Mouse (Mus musculus): Measurements from ENCODE around the gene Entpd3. TPM values are rescaled to one million over a fixed set of nuclear protein-coding genes. Genes with fewer than 3 reads are reported as not detected.

The Entpd3 gene
- polyA plus RNA-seq, 1 experiment from 2014 or later: 5.8 TPM

DNA sequence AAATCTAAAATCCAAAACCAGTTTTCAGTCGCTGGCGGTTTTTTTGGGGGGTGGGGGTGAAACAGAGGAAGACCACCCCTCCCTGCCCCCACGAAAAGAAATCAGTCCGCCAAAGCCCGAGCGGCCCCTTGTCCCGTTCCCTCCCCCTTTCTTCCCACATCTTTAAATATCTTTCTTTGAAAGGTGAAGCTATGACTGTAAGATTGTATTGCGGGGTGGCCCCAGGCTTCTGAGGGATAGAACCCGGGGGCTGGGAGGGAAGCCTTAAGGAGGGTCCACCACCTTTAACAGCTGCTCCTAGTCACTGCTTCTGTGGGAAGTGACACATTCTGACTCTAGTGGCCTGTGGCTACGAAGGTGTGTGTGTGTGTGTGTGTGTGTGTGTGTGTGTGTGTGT lies 63.9 kb downstream of the Entpd3 start:
- WGBS: 6% methylated on average over 10 of the region's 10 CpGs
- Histone ChIP-seq H3K9me3 (peaks cover 13% of the 10 kb centered on the region), H3K27me3 (no peaks in the 10 kb centered on the region), H3K4me1 (peaks cover 33% of the 10 kb centered on the region), H3K4me3 (peak overlapping the region; percentile 17), H3K27ac (peak overlapping the region; percentile 90), H3K9ac (peak overlapping the region; percentile 51), H3K4me2 (peak overlapping the region; percentile 54), H3K36me3 (0 out of 2 replicates have a peak, but pooled peaks cover 4% of the 10 kb centered on the region)
- peak; percentile 44; the same call in 1 of the 2 replicates for ATAC-seq (ENCODE audit: insufficient number of reproducible peaks, insufficient read depth, low FRiP score, low TSS enrichment, low read depth)

DNA sequence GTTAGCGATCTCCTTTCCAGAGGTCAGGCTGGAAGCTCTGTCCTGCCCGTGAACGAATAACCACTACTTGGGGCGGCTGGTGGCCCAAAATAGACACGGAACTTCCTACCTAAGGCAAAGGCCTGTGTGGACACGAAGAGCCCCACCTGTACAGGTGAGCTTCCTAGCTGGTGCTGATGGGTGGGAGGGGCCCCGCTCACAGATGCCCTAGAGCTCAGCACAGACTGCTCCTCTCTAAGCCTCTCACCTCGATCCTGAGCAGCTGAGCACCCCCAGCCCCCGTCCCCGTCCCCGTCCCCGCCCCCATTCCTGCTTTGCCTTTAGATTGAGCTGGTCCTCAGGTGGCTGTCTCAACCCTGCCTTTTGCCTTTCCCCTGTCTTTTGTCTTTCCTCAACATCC lies 64.3 kb downstream of the Entpd3 start:
- ATAC-seq (ENCODE audit: insufficient number of reproducible peaks, insufficient read depth, low FRiP score, low TSS enrichment, low read depth): peak; percentile 22; the same call in 1 of the 2 replicates
- Histone ChIP-seq H3K4me1 (peaks cover 33% of the 10 kb centered on the region), H3K36me3 (0 out of 2 replicates have a peak, but pooled peaks cover 4% of the 10 kb centered on the region), H3K9ac (peak overlapping the region; percentile 51; the same call in 1 of the 2 replicates), H3K4me2 (peak overlapping the region; percentile 54), H3K27ac (peak overlapping the region; percentile 90), H3K27me3 (no peaks in the 10 kb centered on the region), H3K9me3 (peaks cover 14% of the 10 kb centered on the region), H3K4me3 (0 out of 2 replicates have a peak overlapping the region, but pooled peaks have one; percentile 17)
- 11% methylated on average over 12 of the region's 12 CpGs for WGBS

DNA sequence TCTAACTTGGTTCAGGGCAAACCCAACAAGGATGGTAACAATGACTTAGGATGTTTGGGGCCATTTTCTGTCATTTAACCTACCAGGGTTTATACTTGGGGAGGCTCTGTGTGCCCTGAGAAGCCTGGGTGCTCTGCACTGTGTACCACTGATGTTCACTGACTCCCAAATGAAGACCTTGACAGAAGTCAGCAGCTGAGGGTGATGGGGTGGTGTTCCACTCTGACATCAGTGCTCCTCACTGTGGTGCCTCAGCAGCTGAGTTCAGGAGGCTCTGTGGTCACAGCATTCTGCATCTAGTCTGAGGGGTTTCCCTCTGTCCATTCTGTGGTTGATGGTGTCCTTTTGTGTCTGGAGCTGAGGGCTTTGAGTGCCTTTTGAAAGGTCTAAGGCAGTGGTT lies 71.4 kb downstream of the Entpd3 start:
- Histone ChIP-seq H3K4me3 (no peak overlapping the region), H3K4me2 (no peak overlapping the region), H3K36me3 (0 out of 2 replicates have a peak, but pooled peaks cover 4% of the 10 kb centered on the region), H3K27ac (no peak overlapping the region), H3K9me3 (peaks cover 14% of the 10 kb centered on the region), H3K9ac (no peak overlapping the region), H3K27me3 (no peaks in the 10 kb centered on the region), H3K4me1 (no peaks in the 10 kb centered on the region)
- no peak for ATAC-seq (ENCODE audit: insufficient number of reproducible peaks, insufficient read depth, low FRiP score, low TSS enrichment, low read depth)

DNA sequence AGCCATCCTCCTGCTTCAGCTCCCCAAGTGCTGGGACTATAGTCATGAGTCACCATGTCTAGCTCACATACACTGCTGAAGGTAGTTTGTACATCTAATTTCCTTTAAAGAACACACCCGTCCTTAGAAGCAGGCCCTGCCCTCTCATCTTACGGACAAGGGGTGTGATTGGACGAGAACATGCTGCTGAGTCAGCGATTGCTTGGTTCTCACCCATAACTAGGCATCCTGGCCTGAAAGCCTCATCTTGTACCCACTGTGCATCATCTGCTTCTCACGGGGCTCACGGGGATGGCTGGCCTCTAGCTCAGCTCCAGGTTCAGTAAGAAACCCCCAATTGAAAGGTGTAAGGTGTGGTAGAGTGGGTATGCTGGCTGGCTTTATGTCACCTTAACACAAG lies 74.4 kb downstream of the Entpd3 start:
- H3K27ac ChIP-seq: no peak overlapping the region
- peaks cover 2% of the 10 kb centered on the region for H3K4me1 ChIP-seq
- no peak overlapping the region for H3K9ac ChIP-seq
- no peak overlapping the region for H3K4me3 ChIP-seq
- H3K9me3 ChIP-seq: no peaks in the 10 kb centered on the region
- no peak overlapping the region for H3K4me2 ChIP-seq
- 87% methylated on average over 6 of the region's 6 CpGs for WGBS
- no peak for ATAC-seq (ENCODE audit: insufficient number of reproducible peaks, insufficient read depth, low FRiP score, low TSS enrichment, low read depth)
- H3K36me3 ChIP-seq: no peaks in the 10 kb centered on the region
- no peaks in the 10 kb centered on the region for H3K27me3 ChIP-seq

Other genes starting within 250 kb of the Entpd3 start
- 0.24 and 0.28 TPM in 2 replicates for gene Myrip, start 238.3 kb upstream of the Entpd3 start, polyA plus RNA-seq (2015; fragmentation: Nextera tagmentation; extraction: Ambion mirVana)
- 195 and 207 TPM in 2 replicates for gene Eif1b, start 47.6 kb upstream of the Entpd3 start, polyA plus RNA-seq (2015; fragmentation: Nextera tagmentation; extraction: Ambion mirVana)
- 771 and 950 TPM in 2 replicates for gene Rpl14, start 31.6 kb downstream of the Entpd3 start, polyA plus RNA-seq (2015; fragmentation: Nextera tagmentation; extraction: Ambion mirVana)